Mouse (Mus musculus) thymus, adult 18-20 months (tissue): Measurements from ENCODE around the gene Lrrc45.
"Not testable (repeated sequence)": the region's sequence is repeated elsewhere in the genome, so short reads cannot be mapped to it uniquely, and the experiment has no call there.

Experiments used
- DNase-seq, 2 experiments: peaks; one replicate each; pipeline ENCODE4 v3.0.0; 2022; ENCODE audit warnings: mixed read lengths in 2 of 2

Gene Lrrc45

GRCm38 (mm10) chr11:120728530-120729240 lies 15.0 kb downstream of the Lrrc45 start:
- no peak for DNase-seq

DNA sequence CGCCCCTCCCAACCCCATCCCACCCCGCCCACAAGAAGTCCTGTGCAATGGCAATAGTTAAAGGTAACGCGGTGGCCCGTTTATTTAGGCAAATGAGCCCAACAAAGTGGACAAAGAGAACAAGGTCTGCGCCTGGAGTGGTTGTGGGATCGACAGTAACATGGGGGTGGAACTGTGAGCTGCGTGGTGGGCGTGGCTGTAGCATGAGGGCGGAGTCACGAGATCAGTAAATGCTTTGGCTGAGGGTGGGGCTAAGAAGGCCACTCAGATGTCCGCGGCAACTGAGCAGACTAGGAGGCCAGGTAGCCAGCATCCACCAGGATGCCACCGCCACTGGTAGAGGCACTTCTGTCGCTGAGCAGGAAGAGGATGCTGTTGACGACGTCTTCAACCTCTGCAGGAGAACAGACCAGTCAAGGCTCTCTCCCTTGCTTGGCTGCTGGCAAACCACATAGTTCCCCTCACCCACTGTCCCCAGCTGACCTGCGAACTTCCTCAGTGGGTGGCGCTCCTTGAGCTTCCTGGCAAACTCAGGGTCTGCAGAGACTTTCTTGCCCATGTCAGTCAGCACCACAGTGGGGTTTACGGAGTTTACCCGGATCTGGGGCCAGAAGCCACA lies 15.8 kb downstream of the Lrrc45 start:
- DNase-seq = not testable (repeated sequence)

DNA sequence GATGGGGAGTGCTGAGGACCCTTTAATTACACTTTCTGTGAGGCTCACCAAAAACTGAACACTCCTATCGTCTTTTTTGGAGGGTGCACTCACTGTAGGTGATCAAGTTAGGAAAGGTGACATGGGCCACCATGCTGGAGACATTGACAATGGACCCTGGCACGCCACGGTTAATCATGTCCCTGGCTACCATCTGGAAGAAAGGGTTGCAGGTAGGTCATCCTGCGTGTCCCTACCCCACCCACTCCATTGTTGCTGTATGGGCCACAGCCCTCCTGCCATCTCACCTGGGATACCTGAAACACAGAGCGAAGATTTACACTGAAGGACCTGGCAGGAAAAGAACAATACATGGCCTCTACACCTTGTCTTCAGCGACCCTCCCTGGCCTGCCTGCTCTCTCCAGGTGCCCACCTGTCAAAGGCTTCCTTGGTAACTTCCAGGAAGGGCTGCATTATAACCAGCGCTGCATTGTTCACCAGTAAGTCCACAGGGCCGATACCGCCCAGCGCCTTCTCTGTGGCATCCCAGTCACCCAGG lies 16.7 kb downstream of the Lrrc45 start:
- no peak for DNase-seq

DNA sequence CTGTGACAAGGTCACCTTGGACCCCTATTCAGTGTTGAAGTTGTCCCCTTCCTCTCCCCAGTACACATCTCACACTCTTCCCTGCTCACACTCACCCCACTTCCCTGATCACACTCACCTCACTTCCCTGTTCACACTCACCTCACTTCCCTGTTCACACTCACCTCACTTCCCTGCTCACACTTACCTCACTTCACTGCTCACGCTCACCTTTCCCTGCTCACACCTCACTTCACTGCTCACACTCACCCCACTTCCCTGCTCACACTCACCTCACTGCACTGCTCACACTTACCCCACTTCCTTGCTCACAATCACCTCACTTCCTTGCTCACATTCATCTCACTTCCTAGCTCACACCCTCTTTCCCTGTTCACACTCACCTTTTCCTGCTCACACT lies 17.7 kb downstream of the Lrrc45 start:
- DNase-seq = no peak

GRCm38 (mm10) chr11:120731858-120732680 lies 18.3 kb downstream of the Lrrc45 start, which contains the start of gene Cbr2:
Cbr2 (minus strand) TSS chr11:120732114.
- no peak for DNase-seq

GRCm38 (mm10) chr11:120733521-120733920 lies 19.8 kb downstream of the Lrrc45 start:
- DNase-seq = no peak

DNA sequence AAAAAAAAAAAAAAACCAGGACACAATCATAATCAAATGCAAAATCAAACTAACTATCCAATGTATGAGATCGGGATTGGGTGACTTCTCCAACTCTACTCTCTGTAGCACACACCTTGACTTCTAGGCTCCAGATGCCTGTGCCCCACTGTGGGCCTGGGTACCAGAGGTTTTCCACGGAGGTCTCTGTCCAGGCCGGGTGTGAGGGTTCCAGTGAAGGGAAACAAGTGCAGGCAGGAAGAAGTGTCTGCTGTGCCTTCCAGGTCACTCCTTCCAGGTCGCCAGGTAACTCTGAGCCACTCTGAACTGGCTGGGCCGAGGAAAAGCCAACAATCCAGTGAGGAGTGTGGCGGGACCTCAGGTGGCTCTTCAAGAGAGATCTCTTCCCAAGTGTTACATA lies 22.7 kb downstream of the Lrrc45 start:
- DNase-seq = no peak

DNA sequence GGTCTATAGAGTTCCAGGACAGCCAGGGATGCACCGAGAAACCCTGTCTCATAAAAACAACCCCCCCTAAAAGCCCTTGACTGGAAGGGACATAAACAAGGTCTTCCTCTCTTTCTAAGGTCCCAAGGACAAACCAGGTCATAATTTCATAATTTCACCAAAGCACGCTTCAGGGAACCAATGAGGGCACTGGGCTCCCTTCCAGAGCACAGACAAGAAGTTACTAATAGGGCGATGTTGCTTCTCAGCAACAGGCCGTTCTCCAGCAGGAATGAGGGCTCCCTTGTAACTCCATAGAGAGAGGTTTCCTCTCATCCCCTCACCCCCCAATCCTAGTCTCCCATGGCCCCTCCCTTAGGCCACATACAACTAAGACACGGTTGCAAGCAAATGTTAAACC lies 27.3 kb downstream of the Lrrc45 start:
- no peak for DNase-seq

GRCm38 (mm10) chr11:120744121-120744701 lies 30.5 kb downstream of the Lrrc45 start:
- no peak for DNase-seq

GRCm38 (mm10) chr11:120747974-120748373 lies 34.2 kb downstream of the Lrrc45 start:
- DNase-seq = no peak

GRCm38 (mm10) chr11:120749430-120749829 lies 35.7 kb downstream of the Lrrc45 start:
- no peak for DNase-seq

DNA sequence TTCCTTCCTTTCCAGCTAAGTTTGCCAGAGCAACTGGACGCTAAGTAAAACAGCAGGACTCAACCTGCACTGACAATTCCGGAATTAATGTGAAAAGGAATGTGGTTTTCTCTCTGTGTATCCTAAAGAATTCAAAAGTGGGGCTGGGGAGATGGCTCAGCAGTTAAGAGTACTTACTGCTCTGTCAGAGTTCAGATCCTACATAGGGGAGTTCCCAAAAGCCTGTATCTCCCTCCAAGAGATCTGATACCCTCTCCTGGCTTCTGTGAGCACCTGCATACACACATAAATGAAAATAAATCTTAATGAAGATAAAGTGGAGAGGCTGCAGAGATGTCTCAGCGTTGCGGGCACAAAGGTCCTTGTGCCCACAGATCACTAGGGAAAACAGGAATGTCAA lies 37.9 kb downstream of the Lrrc45 start:
- DNase-seq = no peak

DNA sequence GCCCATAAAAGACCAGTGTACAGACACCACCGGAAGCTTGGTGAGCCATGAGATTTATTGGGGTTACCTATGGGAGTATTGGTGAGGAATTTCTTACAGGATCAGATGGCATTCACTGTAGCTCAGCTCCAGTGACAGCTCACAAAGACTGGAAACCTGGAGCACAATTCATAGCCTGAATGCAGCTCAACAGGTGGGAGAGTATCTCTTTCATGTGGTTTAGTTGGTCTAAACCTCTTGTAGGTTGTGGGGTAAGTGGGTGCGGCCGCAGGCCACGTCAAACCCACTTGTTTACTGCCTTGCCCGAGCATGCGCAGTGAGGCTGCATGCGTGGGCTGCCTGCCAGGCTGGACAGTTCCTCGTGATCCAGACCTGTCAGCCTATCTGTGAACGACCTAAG lies 46.5 kb downstream of the Lrrc45 start:
- DNase-seq = no peak

- DNase-seq = no peak
These were observed 48.3 kb downstream of the Lrrc45 start for GRCm38 (mm10) chr11:120761811-120762671.

DNA sequence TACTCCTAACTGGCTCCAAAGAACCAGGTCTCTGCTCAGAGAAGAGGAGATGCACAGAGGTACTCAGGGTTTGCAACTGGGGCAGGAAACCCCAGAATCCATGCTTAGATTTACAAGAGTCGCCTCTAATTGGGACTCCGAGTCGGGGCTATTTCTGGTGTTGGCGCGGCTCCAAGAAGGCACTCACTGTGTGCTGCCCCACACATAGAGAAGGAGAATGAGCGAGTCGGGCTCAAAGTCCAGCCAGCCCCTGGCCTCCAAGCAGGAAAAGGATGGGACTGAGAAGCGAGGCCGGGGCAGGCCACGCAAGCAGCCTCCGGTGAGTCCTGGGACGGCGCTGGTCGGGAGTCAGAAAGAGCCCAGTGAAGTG lies 48.9 kb downstream of the Lrrc45 start, which contains the start of gene Hmga1b:
Hmga1b (plus strand) TSS at position 123 of the 370 bp plus-strand sequence.
- not testable (repeated sequence) for DNase-seq

DNA sequence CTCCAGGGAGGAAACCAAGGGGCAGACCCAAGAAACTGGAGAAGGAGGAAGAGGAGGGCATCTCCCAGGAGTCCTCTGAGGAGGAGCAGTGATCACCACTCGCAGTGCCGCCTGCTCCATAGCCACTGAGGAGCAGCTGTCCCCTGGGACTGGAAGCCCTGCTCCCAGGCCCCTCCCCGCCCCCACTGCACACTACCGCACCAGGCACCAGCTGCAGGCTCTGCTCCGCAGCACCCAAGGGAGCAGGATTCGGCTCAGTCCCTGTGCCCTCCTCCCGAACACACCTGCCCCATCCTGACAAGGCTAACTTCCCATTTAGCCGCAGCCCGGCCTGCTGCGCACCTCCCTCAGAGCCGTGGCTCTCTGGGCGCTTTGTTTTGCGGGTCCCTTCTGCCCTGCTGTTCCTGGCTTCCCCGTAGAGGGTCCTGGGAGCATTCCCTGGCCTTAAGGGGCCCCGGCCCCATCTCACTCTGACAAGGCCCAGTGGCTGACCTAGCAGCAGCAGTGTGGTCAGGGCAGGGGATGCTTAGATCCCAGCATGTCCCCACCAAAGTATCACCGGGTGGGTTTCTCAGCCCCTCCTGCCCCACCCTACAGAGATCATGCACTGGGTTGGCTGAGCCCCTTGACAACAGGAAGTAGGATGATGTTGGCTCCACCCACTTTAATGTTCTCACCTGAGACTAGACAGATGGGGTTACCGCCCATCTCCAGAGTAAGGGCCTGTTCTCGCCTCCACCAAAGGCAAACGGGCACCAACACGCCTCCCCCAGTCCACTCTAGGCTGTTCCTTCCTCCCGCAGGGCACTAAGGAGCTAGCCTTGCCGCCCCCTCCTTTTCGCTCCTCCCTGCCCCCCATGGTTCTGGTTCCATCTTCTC lies 49.6 kb downstream of the Lrrc45 start:
- DNase-seq = not testable (repeated sequence)

GRCm38 (mm10) chr11:120767023-120767422 lies 53.3 kb downstream of the Lrrc45 start:
- DNase-seq = not testable (repeated sequence)

DNA sequence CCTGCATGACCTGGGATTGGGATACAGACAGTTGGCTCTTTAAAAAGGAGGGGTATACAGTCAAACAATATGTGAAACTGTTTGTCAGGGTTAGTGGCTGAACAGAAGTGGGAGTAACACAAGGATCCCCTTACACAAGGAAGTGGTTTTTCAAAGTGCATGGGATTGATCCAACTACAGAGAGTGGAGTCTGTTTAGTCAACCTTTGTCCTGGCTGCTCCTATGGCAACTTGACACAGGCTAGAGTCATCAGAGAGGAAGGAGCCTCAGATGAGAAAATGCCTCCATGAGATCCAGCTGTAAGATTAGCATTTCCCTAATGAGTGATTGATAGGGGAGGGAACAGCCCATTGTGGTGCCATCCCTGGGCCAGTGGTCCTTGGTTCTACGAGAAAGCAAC lies 54.5 kb downstream of the Lrrc45 start:
- no peak for DNase-seq
